Mouse (Mus musculus) kidney, postnatal 14 days (tissue): ENCODE measurements around the gene Tmem262.
A peak's percentile ranks its signal among the peaks of the same experiment; 100 is the strongest.

Experiments used
- DNase-seq: peaks from one replicate; pipeline ENCODE4 v3.0.0; 2022; ENCODE audit warnings: mixed read lengths

Gene Tmem262

DNA sequence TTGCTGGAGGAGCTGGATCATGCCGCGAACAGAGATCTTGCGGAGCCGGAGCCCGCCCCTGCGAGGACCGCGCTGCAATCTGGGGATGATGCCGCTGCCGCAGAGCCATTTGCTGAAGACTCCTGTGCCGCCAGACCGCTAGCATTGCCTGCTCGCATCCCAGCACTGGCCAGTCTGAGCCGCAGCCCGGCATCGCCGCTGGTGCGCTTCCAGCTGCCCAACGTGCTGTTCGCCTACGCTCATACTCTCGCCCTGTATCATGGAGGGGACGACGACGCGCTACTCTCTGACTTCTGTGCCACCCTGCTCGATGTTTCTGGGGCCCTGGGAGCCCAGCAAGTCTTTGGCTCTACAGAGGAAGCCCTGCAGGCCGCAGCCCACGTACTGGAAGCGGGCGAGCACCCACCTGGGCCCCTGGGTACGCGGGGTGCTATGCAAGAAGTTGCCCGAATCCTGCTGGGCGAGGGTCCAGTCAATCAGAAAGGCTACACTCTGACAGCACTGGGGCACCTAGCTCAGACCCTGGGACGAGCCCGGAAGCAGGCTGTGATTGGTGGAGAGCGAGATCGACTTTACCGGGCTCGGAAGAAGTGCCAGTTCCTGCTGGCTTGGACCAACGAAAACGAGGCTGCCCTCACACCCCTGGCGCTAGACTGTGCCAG is 18.1 kb upstream of the Tmem262 start:
- peak; percentile 65 for DNase-seq

- DNase-seq: no peak
Measured at GRCm38 (mm10) chr19:6062418-6062817, 17.4 kb upstream of the Tmem262 start.

DNA sequence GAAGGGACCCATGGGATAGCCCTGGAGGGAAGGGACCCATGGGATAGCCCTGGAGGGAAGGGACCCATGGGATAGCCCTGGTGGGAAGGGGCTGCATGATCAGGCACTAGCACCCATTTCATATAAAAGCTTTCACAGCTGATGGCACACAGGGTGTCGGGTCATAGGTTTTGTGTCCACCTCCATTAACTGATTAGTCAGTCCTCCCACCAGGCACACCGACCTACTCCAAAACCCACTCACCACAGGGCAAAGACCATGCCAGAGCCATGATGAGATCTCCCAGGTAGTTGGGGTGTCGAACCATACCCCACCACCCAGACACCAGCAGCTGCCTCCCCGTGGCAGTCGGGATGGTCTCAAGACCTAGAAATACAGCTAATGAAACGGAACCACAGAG is 16.8 kb upstream of the Tmem262 start:
- DNase-seq: no peak

GRCm38 (mm10) chr19:6066571-6066970 is 13.3 kb upstream of the Tmem262 start:
- DNase-seq: no peak

DNA sequence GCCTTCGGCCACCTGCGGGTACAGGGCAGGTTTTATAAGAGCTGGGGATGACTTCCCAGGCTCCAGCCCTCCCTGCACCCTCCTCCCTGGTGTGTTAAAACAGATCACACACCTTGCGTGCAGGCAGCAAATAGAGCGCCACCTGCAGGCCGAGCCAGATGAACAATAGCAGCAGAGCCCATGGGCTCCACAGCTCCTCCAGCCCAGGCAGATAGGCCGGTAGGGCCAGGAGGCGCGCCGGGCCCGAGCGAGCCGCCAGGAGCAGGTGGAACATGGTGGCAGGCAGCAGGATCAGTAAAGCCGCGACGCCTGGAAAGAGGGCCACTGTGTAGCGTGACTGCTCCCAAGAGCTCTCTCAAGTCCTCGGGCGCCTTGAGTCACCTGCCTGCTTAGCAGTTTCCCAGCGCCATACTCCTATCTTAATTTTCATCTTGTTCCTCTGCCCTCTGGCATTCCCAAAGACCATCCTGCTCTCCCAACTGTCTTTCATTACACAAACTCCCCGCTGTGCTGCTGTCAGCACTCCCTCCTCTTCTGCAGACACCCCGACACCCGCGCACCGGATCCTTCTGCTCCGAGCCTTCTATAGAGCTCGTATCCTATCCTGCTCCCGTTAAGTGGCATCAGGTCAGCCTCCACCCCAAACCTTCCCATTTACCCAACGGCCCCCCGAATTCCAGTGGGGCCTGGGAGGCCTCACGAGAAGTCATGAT is 12.7 kb upstream of the Tmem262 start:
- DNase-seq: peak; percentile 84

DNA sequence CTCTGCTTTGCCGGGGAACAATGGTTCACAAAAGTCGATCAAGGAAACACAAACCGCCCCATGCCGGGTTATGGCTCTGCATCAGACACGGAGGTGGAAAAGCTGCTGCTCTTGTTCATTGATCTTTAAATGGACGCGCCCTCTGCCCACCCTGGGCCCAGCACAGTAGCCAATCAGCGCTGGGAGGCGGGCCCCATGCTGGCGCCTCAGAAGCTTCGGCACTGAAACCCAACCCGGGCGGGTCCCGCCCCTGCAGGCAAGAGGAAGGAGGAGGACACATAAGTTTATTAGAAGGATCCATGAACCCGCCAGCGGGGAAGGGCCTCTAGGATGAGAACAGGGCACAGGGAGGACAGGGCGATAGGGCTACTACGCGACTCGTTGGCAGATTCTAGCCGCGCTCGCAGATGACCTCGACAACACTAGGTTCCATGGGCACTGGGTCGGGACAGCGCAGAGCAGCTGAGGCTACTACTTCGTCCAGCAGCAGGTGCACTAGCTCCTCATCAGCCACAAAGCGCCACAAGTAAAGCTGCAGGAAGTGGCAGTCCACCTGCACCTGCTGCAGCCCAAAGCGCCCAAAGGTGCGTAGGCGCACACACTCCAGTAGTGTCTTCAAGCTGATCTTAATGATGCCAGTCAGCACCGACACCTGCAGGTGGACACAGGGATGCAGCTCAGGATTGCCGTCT is 12.0 kb upstream of the Tmem262 start, which contains the start of gene Tm7sf2:
Tm7sf2 (minus strand) TSS at position 650 of the 692 bp plus-strand sequence.
- peak; percentile 95 for DNase-seq

- no peak for DNase-seq
Measured at GRCm38 (mm10) chr19:6068951-6069350, 10.9 kb upstream of the Tmem262 start.

GRCm38 (mm10) chr19:6069851-6070250 is 10.0 kb upstream of the Tmem262 start:
- no peak for DNase-seq

DNA sequence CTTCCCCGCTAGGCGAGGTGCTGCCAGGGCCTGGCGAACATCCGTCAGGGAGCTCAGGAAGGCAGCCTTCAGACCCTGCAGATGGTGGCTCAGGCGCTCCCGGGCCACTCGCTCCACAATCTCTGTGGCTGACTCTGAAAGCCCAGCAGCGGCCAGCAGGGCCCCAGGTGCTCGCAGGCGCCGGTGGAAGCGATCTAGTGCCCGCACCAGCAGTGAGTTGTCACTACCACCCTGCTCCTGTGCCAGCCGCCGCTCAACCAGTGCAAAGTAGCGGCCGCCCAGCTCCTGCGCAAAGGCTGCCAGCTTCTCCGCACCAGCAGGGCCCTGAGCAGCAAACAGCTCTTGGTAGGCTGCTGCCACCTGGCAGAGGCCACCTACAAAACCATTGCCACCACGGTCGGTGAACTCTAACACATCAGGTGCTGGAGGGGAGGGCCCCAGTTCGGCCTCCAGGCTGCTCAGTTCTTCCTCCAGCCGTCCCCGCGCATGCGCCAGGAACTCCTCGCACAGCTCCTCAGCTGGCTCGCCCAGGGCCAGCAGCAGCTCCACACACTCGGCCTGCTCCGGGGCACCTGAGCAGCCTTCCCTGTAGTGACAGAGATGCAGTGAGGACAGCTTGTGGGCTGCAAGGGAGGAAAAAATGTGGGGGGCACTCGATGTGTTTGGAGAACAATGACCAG is 9.1 kb upstream of the Tmem262 start:
- DNase-seq: no peak

DNA sequence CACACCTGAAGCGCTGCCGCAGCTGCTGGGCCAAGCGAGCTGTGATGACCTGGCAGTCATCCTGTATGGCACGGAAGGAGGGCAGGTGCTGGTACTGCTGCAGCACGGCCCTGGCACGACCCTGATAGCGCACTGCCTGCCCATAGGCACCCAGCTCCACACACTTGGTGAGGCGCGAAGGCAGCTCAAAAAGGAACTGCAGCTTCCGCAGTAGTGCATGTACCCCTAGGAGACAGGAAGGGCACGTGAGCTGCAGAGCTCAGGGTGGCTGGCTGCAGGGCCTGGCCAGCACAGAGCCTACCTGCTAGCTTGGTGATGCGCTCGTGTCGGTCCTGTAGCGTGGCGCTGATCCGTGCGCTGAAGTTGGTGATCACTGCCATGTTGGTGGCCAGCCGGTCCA is 8.6 kb upstream of the Tmem262 start:
- DNase-seq: no peak

DNA sequence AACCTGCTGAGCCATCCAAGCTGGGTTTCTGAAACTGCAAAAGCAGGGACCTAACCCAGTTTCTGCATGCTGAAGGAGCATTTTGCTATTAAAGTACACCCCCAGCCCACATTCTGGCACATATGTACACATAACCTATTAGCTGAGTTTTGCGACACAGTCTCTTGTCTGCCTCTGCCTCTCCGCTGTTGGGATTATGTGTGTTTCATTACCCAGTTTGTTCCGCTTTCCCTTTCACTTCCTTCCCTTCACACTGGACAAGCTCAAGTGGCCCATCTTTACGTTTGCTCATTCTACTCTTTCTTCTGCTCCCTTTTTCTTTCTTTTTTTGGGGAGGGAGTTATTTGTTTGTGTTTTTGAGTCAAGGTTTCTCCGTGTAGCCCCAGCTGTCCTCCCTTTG is 5.9 kb upstream of the Tmem262 start:
- no peak for DNase-seq

GRCm38 (mm10) chr19:6076564-6077393 is 3.1 kb upstream of the Tmem262 start, which contains the start of gene Vps51:
Gene Vps51, minus strand, starts transcription at chr19:6077231.
- DNase-seq: peak; percentile 92

GRCm38 (mm10) chr19:6082156-6082555 is 2.3 kb downstream of the Tmem262 start, which contains the start of gene Gm28374:
Gene Gm28374, minus strand, starts transcription at chr19:6082256.
- no peak for DNase-seq

GRCm38 (mm10) chr19:6084478-6085248 is 4.8 kb downstream of the Tmem262 start, which contains the start of the genes Zfpl1 and Cdca5:
Gene Zfpl1, minus strand, starts transcription at chr19:6084956.
Gene Cdca5, plus strand, starts transcription at chr19:6084983.
- peak; percentile 98 for DNase-seq

DNA sequence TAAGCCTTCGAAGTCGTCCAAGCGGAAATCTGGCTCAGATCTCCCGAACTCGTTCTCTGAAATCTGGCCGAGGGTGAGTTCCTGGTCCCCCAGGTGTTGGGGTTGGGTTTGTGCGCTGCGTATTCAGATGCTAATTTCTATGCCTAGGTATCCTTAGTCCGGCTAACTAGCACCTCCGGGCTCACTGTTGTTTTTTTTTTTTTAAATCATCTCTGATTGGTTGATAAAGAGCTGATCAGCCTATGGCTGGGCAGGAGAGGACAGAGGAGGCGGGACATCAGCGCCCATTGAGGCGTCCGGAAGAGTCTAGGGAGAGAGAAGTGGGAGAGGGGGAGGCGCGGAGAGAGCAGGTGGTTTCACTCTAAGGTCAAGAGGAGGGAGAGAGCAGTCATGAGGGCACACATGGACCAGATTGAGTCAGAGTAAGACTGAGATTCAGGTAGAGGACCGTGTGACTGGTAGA is 5.6 kb downstream of the Tmem262 start:
- peak; percentile 70 for DNase-seq

- DNase-seq: no peak
Measured at GRCm38 (mm10) chr19:6088841-6089240, 9.0 kb downstream of the Tmem262 start.

- DNase-seq: no peak
Measured at GRCm38 (mm10) chr19:6094119-6094518, 14.3 kb downstream of the Tmem262 start, which contains the start of gene AC131692.1. Gene AC131692.1, plus strand, starts transcription at chr19:6094419.

- DNase-seq: peak; percentile 47
Measured at GRCm38 (mm10) chr19:6097847-6098246, 18.0 kb downstream of the Tmem262 start.

GRCm38 (mm10) chr19:6101186-6101585 is 21.4 kb downstream of the Tmem262 start:
- no peak for DNase-seq

DNA sequence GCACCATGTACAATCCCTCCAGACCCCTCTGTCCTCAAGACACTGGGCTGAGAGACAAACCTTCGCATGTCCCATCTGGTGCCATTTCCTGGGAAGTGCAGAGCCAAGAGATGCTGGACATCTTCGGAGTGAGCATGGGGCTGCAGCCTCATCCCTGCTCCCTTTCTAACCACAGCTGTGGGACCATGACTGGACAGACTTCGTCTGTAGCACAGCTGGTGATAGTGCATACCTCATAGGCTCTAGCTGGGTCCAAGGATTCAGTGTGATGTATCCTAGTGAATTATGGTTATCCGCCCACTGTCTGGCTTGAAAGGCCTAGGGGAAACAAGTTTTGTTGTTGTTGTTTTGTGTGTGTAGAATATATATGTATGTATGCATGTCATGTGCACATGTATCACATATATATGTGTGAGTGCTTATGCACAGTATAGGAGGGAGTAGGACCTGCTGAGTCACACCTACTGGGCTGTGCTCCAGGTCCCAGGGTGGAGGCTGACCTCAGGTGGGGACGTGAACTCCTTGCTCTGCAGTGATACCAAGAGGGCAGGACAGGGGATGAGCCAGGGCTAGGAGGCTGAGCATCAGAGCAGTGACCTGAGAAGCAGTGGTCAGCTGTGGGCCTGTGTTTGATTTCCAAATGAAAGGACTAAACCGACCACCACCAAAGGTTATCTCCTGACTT is 22.5 kb downstream of the Tmem262 start:
- no peak for DNase-seq
